Mouse (Mus musculus): ENCODE data around the gene Fdxacb1.

The Fdxacb1 gene

GRCm38 (mm10) chr9:50768107-50769002 lies at the start of gene Fdxacb1:
Fdxacb1 (plus strand) TSS chr9:50768236.
- DNase-seq: peak; percentile 99

GRCm38 (mm10) chr9:50718878-50719277 lies 49.2 kb upstream of the Fdxacb1 start:
- no peak for DNase-seq

- DNase-seq: no peak
These were observed 47.0 kb upstream of the Fdxacb1 start for GRCm38 (mm10) chr9:50721061-50721460.

GRCm38 (mm10) chr9:50722451-50722911 lies 45.6 kb upstream of the Fdxacb1 start:
- DNase-seq: no peak

- no peak for DNase-seq
These were observed 44.6 kb upstream of the Fdxacb1 start for GRCm38 (mm10) chr9:50723406-50723805.

GRCm38 (mm10) chr9:50724147-50724546 lies 43.9 kb upstream of the Fdxacb1 start:
- DNase-seq: no peak

GRCm38 (mm10) chr9:50724661-50725330 lies 43.2 kb upstream of the Fdxacb1 start:
- no peak for DNase-seq

GRCm38 (mm10) chr9:50725921-50726590 lies 42.0 kb upstream of the Fdxacb1 start:
- no peak for DNase-seq

- no peak for DNase-seq
These were observed 40.7 kb upstream of the Fdxacb1 start for GRCm38 (mm10) chr9:50727171-50727924.

- peak; percentile 71 for DNase-seq
These were observed 39.9 kb upstream of the Fdxacb1 start for GRCm38 (mm10) chr9:50727925-50728651.

GRCm38 (mm10) chr9:50729600-50729999 lies 38.4 kb upstream of the Fdxacb1 start:
- DNase-seq: no peak

GRCm38 (mm10) chr9:50732560-50732959 lies 35.5 kb upstream of the Fdxacb1 start:
- no peak for DNase-seq

GRCm38 (mm10) chr9:50734989-50735388 lies 33.0 kb upstream of the Fdxacb1 start:
- peak; percentile 21 for DNase-seq

- DNase-seq: peak; percentile 80
These were observed 28.8 kb upstream of the Fdxacb1 start, which contains the start of gene Dixdc1 for GRCm38 (mm10) chr9:50738914-50739870. Dixdc1 (minus strand) TSS chr9:50739517.

- no peak for DNase-seq
These were observed 26.9 kb upstream of the Fdxacb1 start for GRCm38 (mm10) chr9:50740867-50741784.

- DNase-seq: no peak
These were observed 25.8 kb upstream of the Fdxacb1 start for GRCm38 (mm10) chr9:50742261-50742660.

GRCm38 (mm10) chr9:50742744-50743143 lies 25.3 kb upstream of the Fdxacb1 start:
- no peak for DNase-seq

- no peak for DNase-seq
These were observed 22.2 kb upstream of the Fdxacb1 start for GRCm38 (mm10) chr9:50745806-50746205.

GRCm38 (mm10) chr9:50746214-50746677 lies 21.8 kb upstream of the Fdxacb1 start, which contains the start of gene 2310030G06Rik:
2310030G06Rik (minus strand) TSS chr9:50746536.
- no peak for DNase-seq
